Mouse (Mus musculus) forebrain, embryonic 16.5 days (tissue): ENCODE measurements at regions not wholly inside any gene's neighbourhood (a gene's known extent, or its start where the extent isn't known, plus 50 kb on each side); places are given as distances from the start of the nearest gene placed in this dataset.
A peak's percentile ranks its signal among the peaks of the same experiment; 100 is the strongest.

Experiments used
- ATAC-seq: fragments of 200-750 bp; cut with Nextera tagmentation; 2 replicates; pipeline ENCODE4 v1.8.0; 2017; ENCODE audit warnings: mild to moderate bottlenecking, moderate library complexity
- H3K27ac ChIP-seq: fragments of 300-500 bp; sonication (generic); 2 replicates; pipeline ENCODE4 v1.5.1; 2014; ENCODE audit warnings: low read length, control low read depth
- H3K27me3 ChIP-seq: fragments of 300-500 bp; sonication (generic); replicated peaks from 2 replicates; pipeline ENCODE4 v1.6.1; 2014; ENCODE audit warnings: low read length; ENCODE audit not compliant: control insufficient read depth, insufficient read depth
- H3K36me3 ChIP-seq: fragments of 300-500 bp; sonication (generic); 2 replicates; pipeline ENCODE4 v1.6.1; 2014; ENCODE audit not compliant: control insufficient read depth, insufficient read depth
- H3K4me1 ChIP-seq: fragments of 300-500 bp; sonication (generic); replicated peaks from 2 replicates; pipeline ENCODE4 v1.6.1; 2014; ENCODE audit warnings: low read length; ENCODE audit not compliant: control insufficient read depth, insufficient read depth
- H3K4me2 ChIP-seq: fragments of 300-500 bp; sonication (generic); 2 replicates; pipeline ENCODE4 v1.6.1; 2014; ENCODE audit warnings: mild to moderate bottlenecking, low read length, control low read depth
- H3K4me3 ChIP-seq: fragments of 300-500 bp; sonication (generic); replicated peaks from 2 replicates; pipeline ENCODE4 v1.5.1; 2014; ENCODE audit warnings: mild to moderate bottlenecking, low read length, control low read depth
- H3K9ac ChIP-seq: fragments of 300-500 bp; sonication (generic); replicated peaks from 2 replicates; pipeline ENCODE4 v1.6.1; 2014; ENCODE audit warnings: low read depth, low read length, control low read depth
- H3K9me3 ChIP-seq: fragments of 300-500 bp; sonication (generic); 2 replicates; pipeline ENCODE4 v1.6.1; 2016; ENCODE audit warnings: low read length; ENCODE audit not compliant: control insufficient read depth
- WGBS: fragments of 180-500 bp; shearing (Covaris S2); extraction: QIAGEN DNeasy Blood & Tissue Kit; methylation state at CpG from one replicate; pipeline ENCODE4 v1.1.7; 2014; 5-methylcytosine and 5-hydroxymethylcytosine counted together

DNA sequence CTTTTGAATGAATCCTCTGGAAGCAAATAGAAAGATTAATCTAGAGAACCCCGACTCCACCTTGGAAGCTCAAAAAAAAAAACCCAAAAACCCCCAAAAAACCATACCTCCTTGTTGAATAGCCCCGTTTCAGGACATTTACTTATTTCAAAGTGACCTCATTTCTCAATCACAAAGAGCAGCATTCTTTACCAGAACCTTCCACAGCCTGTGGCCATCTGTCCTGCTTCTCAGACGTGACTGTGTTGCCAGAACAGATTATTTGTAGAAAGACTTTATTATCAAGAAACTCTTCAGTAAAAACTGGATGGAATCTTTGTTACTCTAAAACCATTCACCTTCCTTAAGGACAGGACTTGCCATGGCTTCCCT, 93.1 kb upstream of the Gm5148 start:
- no peak for ATAC-seq
- H3K36me3 ChIP-seq: no peaks in the 10 kb centered on the region
- peak overlapping the region; percentile 58; the same call in 1 of the 2 replicates for H3K27ac ChIP-seq
- H3K4me1 ChIP-seq: peaks cover 13% of the 10 kb centered on the region
- H3K9me3 ChIP-seq: no peaks in the 10 kb centered on the region
- H3K4me3 ChIP-seq: no peak overlapping the region
- no peak overlapping the region for H3K4me2 ChIP-seq
- WGBS: 16% methylated on average over 3 of the region's 3 CpGs
- H3K9ac ChIP-seq: no peak overlapping the region
- 0 out of 2 replicates have a peak, but pooled peaks cover 4% of the 10 kb centered on the region for H3K27me3 ChIP-seq

GRCm38 (mm10) chr3:37816781-37817433, 92.6 kb upstream of the Gm5148 start:
- Histone ChIP-seq H3K4me2 (0 out of 2 replicates have a peak overlapping the region, but pooled peaks have one; percentile 9), H3K4me3 (no peak overlapping the region), H3K27me3 (0 out of 2 replicates have a peak, but pooled peaks cover 4% of the 10 kb centered on the region), H3K9me3 (no peaks in the 10 kb centered on the region), H3K27ac (peak overlapping the region; percentile 58; the same call in 1 of the 2 replicates), H3K9ac (no peak overlapping the region), H3K36me3 (no peaks in the 10 kb centered on the region), H3K4me1 (peaks cover 13% of the 10 kb centered on the region)
- 5% methylated on average over 6 of the region's 6 CpGs for WGBS
- ATAC-seq: peak; percentile 94

DNA sequence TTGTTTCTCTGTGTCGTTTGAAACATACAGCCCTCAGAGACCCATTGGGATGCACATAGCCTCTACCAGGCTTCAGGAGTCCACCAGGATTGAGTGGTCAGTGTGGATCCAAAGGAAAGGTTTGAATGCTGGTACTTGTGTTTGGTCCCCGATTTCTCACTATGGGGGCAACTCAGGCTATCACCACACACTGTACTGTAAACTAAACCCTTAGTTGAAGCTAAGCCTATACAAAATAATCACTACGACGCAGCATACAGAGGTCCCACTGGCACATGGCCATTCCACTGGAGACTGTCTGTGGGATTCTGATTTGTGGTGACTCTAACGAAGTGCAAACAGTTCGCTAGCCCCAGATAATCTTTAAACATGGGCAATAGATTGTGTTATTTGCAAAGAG, 91.5 kb upstream of the Gm5148 start:
- no peaks in the 10 kb centered on the region for H3K36me3 ChIP-seq
- H3K4me2 ChIP-seq: no peak overlapping the region
- no peak for ATAC-seq
- H3K9ac ChIP-seq: no peak overlapping the region
- H3K27ac ChIP-seq: no peak overlapping the region
- 78% methylated on average over 6 of the region's 6 CpGs for WGBS
- H3K4me1 ChIP-seq: peaks cover 13% of the 10 kb centered on the region
- H3K4me3 ChIP-seq: no peak overlapping the region
- 0 out of 2 replicates have a peak, but pooled peaks cover 4% of the 10 kb centered on the region for H3K27me3 ChIP-seq
- no peaks in the 10 kb centered on the region for H3K9me3 ChIP-seq

DNA sequence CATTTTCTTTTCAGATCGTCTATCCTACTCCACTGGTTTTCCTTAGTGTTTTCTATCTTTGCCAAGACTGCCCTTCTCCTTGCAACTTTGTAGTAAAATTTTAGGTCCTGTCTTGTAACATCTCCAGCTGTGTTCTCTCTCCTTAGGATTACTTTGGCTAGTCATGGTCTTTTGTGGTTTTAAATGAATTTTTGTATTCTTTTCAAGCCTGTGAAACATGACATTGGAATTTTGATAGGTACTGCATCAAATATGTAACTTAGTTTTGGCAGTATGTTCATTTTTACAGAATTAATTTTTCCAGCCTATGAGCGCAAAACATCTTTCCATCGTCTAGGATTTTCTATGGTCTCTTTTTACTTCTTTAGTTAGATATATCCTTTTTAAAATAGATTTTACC, 88.6 kb upstream of the Gm5148 start:
- Histone ChIP-seq H3K36me3 (no peaks in the 10 kb centered on the region), H3K27ac (no peak overlapping the region), H3K9me3 (0 out of 2 replicates have a peak, but pooled peaks cover 9% of the 10 kb centered on the region), H3K4me1 (peaks cover 13% of the 10 kb centered on the region), H3K27me3 (0 out of 2 replicates have a peak, but pooled peaks cover 2% of the 10 kb centered on the region), H3K4me2 (no peak overlapping the region), H3K4me3 (no peak overlapping the region), H3K9ac (no peak overlapping the region)
- WGBS: 96% methylated on average over 3 of the region's 3 CpGs
- no peak for ATAC-seq

DNA sequence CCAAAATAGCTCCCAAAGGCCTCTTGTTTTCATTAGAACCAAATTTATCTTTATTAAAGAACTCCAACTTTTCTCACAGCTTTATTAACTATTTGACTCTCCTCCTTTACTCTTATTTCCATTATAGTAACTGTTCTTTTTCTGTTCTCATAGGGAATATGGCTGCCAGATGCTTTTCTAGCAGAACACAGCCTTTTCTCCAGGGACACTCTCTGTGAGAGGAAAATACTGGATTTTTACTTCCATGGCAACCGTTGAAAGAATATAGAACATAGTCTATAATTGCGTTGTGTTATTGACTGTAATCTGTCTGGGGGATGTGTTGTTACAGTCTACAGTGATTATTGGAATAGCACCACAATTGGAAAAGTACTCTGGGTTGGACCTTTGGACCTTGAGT, 87.1 kb upstream of the Gm5148 start:
- Histone ChIP-seq H3K4me1 (no peaks in the 10 kb centered on the region; the same call in 1 of the 2 replicates), H3K27me3 (0 out of 2 replicates have a peak, but pooled peaks cover 2% of the 10 kb centered on the region), H3K4me2 (no peak overlapping the region), H3K9me3 (0 out of 2 replicates have a peak, but pooled peaks cover 9% of the 10 kb centered on the region), H3K27ac (no peak overlapping the region), H3K36me3 (no peaks in the 10 kb centered on the region), H3K4me3 (no peak overlapping the region), H3K9ac (no peak overlapping the region)
- ATAC-seq: no peak
- 92% methylated on average over 2 of the region's 2 CpGs for WGBS

DNA sequence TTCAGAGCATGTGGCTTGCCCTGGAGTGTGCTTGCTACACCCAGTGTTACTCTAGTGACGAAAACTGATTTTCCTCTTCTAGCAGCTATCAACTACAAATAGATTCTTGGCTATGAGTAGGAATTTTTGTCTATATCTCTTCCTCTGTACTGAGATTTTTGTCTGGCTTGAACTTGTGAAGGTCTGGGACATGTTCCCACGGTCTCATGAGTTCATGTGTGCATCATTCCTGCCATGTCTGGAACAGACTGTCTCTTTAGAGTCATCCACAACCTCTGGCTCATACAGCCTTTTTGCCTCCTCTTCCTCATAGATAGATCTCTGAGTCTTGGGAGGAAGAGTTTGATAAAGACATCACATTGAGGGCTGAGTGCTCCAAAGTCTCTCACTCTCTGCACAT, 86.5 kb upstream of the Gm5148 start:
- ATAC-seq: no peak
- Histone ChIP-seq H3K27ac (no peak overlapping the region), H3K4me2 (no peak overlapping the region), H3K9me3 (0 out of 2 replicates have a peak, but pooled peaks cover 9% of the 10 kb centered on the region), H3K36me3 (no peaks in the 10 kb centered on the region), H3K4me3 (no peak overlapping the region), H3K27me3 (0 out of 2 replicates have a peak, but pooled peaks cover 2% of the 10 kb centered on the region), H3K9ac (no peak overlapping the region), H3K4me1 (0 out of 2 replicates have a peak, but pooled peaks cover under 1% of the 10 kb centered on the region)
- 85% methylated on average over 2 of the region's 2 CpGs for WGBS

- Histone ChIP-seq H3K9me3 (0 out of 2 replicates have a peak, but pooled peaks cover 9% of the 10 kb centered on the region), H3K4me1 (peaks cover 2% of the 10 kb centered on the region; the same call in 1 of the 2 replicates), H3K4me3 (no peak overlapping the region), H3K27ac (no peak overlapping the region), H3K36me3 (no peaks in the 10 kb centered on the region), H3K4me2 (no peak overlapping the region), H3K9ac (no peak overlapping the region), H3K27me3 (no peaks in the 10 kb centered on the region)
- ATAC-seq: no peak
- 62% methylated on average over 6 of the region's 6 CpGs for WGBS
These were observed 81.5 kb upstream of the Gm5148 start for GRCm38 (mm10) chr3:37805805-37806148.

- Histone ChIP-seq H3K27me3 (no peaks in the 10 kb centered on the region), H3K27ac (no peak overlapping the region), H3K4me3 (no peak overlapping the region), H3K4me1 (peaks cover 2% of the 10 kb centered on the region; the same call in 1 of the 2 replicates), H3K4me2 (no peak overlapping the region), H3K9me3 (0 out of 2 replicates have a peak, but pooled peaks cover 7% of the 10 kb centered on the region), H3K36me3 (no peaks in the 10 kb centered on the region), H3K9ac (no peak overlapping the region)
- WGBS: 82% methylated on average over 9 of the region's 9 CpGs
- ATAC-seq: 0 out of 2 replicates have a peak, but pooled peaks have one; percentile 23
These were observed 80.9 kb upstream of the Gm5148 start for GRCm38 (mm10) chr3:37804941-37805804.

DNA sequence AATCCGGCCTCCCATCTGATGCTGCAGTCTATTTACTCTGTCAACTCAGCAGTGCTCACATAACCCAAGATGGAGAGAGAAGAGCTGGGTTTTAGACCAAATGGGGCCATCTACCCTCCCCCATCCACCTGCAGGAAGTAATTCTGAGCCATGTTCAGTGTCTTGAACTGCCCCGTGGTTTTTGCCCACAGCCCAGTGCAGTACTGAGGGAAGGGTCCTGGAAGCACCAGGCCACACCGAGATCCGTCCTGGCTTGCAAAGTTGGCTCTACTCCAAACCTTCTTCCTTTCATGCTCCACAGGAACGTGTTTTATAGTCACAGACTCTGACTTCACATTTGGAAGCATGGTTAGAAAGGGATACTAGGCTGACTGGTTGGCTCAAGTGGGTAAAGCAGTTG, 80.0 kb upstream of the Gm5148 start:
- Histone ChIP-seq H3K4me3 (no peak overlapping the region), H3K4me2 (no peak overlapping the region), H3K27me3 (no peaks in the 10 kb centered on the region), H3K4me1 (peaks cover 2% of the 10 kb centered on the region; the same call in 1 of the 2 replicates), H3K9ac (no peak overlapping the region), H3K27ac (no peak overlapping the region), H3K9me3 (0 out of 2 replicates have a peak, but pooled peaks cover 3% of the 10 kb centered on the region), H3K36me3 (no peaks in the 10 kb centered on the region)
- ATAC-seq: no peak
- WGBS: 44% methylated on average over 5 of the region's 5 CpGs
